Mouse (Mus musculus): ENCODE results near the gene Arcn1.
"Not testable (repeated sequence)": the region's sequence is repeated elsewhere in the genome, so short reads cannot be mapped to it uniquely, and the experiment has no call there.

The Arcn1 gene

DNA sequence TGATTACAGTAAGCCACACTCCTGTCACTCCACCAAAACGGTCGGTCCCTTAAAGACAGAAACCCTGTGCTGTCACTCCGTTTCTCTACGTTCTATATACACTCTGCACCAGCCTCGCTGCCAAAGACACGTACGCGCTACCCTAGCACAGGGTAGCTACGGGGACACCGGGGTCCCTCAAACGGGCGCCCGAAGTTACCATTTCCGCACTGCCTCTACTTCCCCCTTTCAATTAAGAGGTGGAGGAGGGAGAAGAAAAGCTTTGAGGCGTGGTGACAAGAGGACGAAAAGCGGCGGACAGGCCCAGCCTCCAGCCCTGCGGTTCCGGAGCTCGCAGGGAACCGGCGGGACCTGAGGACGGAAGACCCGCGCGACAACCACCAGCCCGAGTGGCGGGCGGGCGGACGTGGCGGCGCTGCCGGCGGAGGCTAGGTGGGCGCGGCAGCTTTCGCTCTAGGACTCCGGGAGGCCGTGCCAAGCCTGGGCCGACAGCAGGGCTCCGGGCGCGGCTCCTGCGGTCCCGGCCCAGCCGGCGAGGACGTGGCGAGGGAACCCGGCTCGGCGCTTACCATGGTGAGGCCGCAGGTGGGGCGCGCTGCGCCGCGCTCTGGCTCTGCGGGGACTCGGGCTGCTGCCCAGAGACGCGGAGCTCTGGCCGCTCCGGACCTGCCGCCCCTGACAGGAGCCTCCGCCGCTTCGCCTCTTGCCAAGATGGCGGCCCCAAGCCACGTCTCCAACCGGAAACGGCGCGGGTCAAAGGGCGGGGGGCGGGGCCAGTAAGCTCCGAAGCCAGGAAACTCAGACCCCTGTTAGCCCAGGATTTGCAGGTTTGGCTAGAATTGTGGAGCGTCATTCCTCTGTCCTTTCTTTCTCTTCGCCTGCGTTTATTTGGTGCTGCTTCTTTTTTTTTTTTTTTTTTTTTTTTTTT is at the start of gene Arcn1, which contains the start of gene Ift46:
Gene Arcn1 (minus strand): TSS at position 745 of the 928 bp plus-strand sequence.
Gene Ift46 (plus strand): TSS at position 808 of the 928 bp plus-strand sequence.
- DNase-seq (ENCODE audit: low read depth): peak; percentile 86

DNA sequence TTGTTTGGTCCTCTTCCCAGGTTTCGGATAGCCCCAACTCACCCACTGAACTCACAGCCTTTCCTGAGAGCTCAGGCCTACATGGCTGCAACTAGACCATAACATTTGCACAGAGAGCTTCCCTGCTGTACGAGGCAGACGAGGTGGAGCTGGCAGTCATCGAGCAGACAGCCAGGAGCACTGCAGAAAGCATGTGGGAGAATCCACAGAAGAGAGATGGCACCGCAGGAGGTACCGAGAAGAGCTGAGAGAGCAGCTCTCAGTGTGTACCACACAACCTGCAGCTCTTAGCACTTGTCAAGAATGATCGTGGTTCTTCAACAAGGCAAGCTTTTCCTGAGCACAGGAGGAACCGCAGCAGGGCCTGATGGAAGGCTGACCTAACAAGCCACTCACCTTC is 46.5 kb upstream of the Arcn1 start:
- no peak for DNase-seq (ENCODE audit: low read depth)

DNA sequence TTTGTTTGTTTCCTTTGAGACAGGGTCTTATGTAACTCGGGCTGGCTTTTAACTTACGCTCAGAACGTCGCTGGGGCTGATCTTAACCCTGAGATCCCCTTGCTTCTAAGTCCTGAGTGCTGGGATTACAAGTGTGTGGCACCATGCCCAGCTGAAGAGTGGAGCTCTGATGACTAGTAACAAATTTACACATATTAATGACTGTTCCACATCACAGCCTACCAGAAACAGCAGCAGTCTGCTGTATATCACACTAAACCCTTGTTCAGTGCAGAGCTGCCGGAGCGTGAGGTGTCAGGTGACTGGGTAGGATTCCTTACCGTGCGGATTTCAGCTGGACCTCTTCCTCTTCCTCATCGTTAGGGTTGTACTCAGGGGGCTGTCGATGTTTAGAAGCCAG is 42.7 kb upstream of the Arcn1 start:
- no peak for DNase-seq (ENCODE audit: low read depth)

DNA sequence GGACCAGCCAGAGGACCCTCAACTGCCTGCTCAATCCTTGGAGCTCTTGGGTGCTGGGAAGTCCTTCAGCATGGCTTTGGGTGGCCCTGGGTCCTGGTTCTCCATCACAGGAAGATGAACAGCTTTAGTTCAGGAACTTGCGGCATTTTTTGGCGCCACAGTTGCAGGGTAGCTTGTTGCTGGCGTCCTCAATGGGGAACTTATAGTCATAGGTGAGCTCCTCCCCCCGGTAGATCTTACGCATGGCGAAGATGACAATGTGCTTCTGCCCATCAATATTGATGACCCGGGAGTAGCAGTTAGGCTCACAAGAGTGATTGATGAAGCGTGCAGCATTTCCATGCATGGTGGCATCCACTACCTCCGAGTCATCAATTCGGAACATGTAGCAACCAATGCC is 40.1 kb upstream of the Arcn1 start:
- no peak for DNase-seq (ENCODE audit: low read depth)

DNA sequence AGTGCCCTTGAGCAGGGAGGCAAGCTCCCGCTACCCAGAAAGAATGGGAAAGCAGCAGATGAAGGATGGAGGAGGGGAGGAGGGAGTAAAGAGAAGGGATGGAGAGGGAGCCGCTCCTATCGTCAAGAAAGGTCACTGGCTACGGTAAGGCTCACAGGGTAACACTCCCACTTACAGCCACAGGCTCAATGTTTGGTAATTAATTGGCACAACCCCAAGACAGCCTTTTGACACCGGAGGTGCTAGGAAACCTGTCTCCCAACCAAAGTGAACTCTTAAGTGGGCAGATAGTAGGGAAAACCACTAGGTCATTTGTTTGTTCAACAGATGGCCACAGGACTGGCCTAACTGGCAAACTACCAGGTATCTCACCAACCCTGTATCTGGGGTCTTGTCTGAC is 39.5 kb upstream of the Arcn1 start:
- DNase-seq (ENCODE audit: low read depth): no peak

DNA sequence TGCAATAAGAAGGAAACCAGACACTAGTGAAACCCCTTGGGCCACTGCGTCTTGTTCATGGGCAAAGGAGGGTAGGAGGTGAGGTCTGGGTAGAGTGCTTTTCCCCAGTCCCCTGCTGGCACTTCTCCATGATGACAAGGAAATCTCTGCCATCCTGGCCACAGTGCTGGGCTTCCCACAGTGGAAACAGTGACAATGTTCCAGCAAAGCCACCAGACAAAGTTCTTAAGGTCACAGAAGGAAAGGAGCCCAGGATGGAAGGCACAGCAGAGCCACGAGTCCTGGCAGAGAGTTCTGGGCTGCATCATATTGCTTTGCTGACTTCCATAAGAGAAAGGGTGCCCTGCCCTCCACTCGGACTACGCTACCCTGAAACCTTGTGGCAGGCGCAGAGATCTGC is 37.9 kb upstream of the Arcn1 start:
- DNase-seq (ENCODE audit: low read depth): no peak

DNA sequence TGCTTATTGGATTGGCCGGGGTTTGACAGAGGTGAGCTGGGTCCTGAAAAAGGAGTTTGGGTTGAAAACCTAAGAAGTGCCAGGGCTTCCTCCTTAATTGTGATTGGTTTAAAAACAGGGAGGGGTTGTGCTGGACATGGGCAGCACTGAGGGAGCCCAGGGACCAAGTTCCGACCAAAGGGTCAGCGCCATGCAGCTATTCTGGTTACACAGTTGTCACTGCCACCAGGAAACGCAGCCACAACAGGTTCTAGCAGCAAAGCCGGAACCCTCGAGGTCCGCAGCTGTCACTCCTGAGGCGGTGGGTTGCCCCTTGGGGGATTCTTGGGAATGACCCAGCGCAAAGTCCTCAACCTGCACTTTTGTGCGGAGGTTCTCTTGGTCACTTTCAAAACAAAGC is 37.0 kb upstream of the Arcn1 start:
- no peak for DNase-seq (ENCODE audit: low read depth)

DNA sequence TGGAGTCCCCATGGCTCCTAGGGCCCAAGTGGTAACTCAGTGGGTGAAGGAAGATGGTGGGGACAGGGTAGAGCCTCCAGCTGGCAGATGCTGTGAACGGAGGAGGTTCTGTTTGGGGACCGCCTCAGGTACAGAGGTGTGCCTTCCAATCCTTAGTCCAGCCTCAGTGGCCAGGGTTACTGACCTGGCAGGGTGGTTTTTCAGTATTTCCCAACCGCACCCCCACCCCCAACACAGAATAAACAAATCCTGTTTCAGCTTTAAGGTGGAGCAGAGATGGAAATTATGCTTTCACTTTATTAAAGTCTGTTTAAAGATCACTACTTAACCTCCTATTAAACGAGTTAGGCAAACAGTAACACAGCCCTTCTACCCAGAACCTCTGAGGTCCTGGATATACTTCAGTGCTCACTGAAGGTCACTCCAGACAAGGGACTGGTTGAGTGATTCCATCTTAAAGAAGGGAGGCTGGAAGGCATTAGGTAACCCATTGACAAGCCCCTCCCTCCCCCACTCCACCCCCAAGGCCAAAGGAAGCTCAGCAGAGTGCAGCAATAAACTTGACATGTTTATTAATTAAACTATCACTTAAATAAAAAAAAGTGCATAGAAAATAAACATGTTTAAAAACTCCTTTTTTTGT is 35.3 kb upstream of the Arcn1 start, which contains the start of gene Ttc36:
Gene Ttc36 (minus strand): TSS at position 265 of the 643 bp plus-strand sequence.
- no peak for DNase-seq (ENCODE audit: low read depth)

DNA sequence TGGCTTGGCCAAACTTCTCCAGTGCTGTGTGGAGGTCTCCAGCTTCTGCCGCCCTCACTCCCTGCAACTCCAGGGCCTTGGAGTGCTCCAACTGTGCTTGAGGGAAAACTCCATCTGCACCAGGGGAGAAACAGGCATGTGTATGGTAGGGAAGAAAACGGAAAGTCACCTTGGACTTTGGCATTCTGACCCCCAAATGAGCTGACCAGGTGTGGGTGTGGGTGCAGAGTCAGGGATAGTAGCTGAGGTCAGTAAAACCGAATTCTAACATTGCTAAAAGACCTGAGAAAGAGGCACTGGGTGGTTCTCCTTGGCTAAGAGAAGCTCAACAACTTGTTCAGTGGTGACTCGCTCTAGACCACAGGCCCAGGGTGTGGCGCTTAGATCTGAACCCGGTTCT is 34.0 kb upstream of the Arcn1 start:
- no peak for DNase-seq (ENCODE audit: low read depth)

DNA sequence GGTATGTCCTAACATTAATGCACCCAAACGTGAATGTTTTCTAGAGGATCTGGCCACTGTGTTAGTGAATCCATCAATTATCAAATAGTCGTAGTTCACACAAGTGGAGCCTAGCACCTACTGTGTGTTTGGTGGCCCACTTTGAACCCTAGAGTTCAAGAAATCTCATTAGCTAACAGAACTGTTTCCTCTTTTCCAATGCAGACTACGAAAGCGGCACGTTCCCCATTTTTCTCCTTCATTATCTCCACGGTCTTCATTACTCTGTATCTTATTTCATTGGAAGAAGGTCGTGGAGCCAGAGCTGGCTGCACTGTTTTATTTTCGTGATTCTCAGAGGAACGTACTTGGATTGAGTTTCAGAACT is 32.3 kb upstream of the Arcn1 start:
- no peak for DNase-seq (ENCODE audit: low read depth)

DNA sequence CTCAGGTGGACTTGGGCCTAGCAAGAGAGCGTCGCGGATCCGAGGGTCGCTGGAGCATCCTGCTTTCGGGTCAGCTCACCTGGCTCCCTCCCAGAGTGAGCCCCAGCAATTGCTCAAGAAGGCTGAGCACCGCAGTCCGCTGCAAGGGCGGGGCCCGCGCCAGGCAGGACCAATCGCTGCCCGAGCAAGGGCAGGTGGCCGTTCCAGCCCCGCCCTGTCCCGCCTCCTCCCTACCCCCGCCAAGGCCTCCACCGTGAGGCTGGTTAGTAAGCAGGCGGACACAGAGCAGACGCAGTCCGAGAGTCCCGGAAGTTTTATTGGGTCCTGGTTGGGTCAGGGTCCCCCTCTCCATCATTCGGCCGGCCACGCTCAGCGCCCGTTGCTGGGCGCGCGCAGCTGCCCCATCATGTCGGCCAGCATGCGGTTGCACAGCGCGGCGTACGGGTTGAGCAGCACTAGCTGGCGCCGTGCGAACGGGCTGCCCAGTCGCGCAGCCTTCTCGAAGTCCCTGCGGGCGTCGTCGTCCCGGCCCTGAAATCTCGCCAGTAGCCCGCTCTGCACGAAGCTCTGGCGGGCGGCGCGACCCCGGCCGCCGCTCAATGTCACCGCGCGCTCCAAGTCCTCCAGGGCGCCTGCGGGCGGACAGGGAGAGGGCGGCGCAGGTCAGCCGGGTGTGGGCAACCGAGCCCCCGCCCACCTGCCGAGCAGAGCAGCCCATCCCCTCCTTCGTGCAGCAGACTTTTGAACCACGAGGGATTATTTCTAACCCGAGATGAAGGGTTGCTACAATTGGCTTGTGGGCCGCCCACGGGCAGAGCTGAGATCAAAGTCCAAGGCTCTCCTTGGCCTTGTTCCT is 31.7 kb upstream of the Arcn1 start, which contains the start of gene Tmem25:
Gene Tmem25 (minus strand): TSS at position 206 of the 856 bp plus-strand sequence.
- DNase-seq (ENCODE audit: low read depth): peak; percentile 58

DNA sequence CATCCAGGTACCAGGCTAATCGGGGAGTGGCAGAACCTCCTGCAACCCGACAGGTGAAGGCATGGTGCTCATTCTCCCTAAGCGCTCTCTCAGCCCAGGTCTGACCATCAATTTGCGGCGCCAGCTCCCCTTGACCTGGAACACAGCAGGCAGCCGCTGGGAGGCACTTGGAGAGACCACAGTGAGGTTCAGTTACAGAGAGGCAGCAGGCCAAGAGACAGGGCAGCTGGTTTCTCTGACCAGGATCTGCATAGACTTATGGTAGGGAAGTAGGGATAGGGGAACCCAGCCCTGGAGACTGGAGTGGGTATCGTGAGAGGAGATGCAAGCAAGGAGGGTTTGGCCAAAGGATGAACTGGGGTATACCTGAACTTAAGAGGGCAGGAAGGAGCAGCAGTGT is 30.7 kb upstream of the Arcn1 start:
- DNase-seq (ENCODE audit: low read depth): no peak

DNA sequence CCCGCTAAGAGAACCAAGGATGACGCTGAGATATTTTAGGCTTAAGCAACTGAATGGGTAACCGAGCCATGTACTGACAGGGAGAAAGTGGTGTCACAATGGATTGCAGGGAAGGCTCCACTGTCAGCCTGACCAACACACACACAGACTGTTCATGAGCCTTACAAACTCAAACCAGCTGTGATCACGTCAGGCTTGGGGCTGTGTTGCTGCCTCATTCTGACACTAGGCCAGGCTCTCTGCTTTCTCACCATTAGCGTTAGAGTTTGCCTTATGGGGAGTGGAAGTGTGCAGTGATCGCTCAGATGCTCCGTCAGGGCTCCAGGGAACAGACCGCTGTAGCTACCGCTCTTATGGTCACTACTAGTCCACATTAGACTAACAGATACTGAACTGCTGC is 25.2 kb upstream of the Arcn1 start:
- no peak for DNase-seq (ENCODE audit: low read depth)

DNA sequence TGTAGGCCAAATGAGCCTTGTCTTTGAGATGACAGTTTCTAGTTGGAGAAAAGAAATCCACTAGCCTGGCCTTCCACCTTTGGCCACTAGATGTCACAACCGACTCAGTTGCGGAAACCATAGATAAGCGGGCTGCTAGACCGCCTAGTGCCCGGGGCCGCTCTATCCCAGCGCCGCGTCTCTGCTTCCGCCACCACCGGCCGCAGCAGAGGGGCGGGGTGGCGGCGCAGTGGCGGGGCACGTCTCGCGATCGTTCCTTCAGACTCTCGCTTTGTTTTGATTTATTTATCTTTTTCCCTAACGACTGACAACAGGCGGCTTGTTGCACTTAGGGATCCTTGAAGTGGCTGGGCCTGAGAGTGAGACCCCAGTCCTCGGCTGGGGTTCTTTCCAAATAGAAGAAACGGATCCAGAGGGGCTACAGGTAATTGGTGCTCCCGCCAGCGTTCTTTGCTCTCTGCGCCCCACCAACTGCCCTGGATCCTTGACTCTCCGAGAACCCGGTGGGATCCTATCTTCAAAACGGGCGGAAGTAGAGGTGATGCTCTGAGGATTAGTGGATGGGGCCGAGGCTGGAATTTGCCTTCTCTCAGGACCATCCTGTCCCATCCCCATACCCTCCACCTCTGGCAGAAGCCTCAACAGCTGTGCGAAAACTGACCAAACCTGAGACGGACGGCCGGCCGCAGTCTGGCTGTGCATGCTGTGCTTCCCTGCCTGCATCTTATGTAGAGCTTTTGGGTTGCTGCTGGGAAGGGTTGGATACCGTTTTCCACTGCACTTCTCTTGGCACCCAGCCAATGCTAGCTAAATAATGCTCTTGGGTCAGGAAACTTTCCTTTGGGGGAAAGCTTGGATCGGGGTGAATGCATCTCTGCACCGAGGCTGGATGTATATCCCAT is 5.4 kb upstream of the Arcn1 start:
- peak; percentile 97 for DNase-seq (ENCODE audit: low read depth)

DNA sequence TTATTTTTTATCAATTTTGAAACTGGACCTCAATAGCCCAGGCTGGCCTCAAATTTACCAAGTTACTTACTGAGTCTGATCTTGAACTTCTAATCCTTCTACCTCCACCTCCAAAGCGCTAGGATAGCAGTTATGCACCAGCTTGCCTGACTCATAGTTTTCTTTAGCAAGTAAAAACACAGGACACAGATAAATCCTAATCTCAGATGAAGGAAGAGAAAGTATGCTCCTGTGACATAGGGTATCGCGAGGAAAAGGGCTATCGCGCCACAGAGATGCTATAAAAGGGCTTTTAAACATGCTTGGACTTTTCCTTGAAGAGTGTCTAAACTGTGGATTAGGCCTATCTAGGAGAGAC is 4.7 kb upstream of the Arcn1 start:
- DNase-seq (ENCODE audit: low read depth): no peak

DNA sequence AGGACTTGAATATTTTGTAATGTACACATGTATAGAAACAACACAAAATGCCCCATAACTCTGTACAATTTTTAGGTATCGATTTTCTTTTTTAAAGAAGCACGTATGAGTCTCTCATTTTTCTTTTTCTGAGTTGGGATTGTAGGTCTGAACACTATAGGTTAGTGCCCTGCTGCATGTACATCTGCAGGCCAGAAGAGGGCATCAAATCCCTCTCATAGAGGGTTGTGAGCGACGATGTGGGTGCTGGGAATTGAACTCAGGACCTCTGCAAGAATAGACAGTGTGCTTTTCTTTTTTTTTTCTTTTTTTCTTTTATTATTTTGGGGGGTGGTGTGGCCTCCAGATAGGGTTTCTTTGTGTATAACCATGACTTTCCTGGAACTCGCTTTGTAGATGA is 3.7 kb upstream of the Arcn1 start:
- DNase-seq (ENCODE audit: low read depth): no peak

DNA sequence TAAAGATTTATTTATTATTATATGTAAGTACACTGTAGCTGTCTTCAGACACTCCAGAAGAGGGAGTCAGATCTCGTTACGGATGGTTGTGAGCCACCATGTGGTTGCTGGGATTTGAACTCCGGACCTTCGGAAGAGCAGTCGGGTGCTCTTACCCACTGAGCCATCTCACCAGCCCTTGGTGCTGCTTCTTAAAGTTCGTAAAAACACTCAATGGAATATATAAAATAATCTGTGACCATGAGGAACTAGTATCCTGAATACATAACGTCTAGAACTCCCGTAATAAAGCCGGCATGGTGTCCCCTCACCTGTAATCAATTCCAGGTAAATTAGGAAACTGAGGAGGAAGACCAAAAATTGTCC is 367 bp upstream of the Arcn1 start:
- not testable (repeated sequence) for DNase-seq (ENCODE audit: low read depth)

DNA sequence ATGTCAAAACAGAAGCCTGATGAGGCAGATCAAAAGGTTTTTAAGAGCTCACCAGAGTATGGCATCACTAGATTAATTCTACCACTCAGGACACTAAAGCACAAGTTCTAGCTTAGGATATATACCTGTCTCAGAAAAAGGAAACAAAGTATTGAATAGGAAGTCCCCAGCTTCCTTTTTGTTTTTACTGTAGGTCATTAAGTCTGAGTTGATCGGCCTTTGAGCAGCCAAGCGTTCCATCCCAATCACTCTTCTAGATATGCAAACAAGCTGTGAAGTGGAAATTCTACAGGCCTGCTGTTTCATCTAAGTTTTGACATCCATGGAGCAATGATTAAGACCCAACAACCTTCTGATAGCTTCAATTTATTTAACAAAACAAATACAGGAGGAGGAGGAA is 6.8 kb downstream of the Arcn1 start:
- no peak for DNase-seq (ENCODE audit: low read depth)

DNA sequence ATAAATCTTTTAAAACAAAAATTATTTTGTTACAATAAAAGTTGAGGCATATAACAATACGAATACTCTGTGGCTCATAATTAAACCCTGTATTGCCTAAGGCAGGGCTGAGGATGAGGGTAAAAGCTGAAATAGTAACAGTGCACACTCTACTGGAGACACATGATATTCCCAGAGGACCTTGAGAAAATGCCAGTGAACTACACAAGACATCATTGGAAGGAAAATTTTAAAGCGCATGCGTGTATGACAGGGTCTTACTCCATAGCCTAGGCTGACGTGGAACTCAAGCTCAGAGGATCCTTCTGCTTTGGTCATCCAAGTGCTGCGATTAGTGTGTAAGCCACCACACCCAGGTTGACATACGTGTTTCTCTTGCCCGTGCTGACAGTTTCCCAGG is 19.2 kb downstream of the Arcn1 start:
- no peak for DNase-seq (ENCODE audit: low read depth)

DNA sequence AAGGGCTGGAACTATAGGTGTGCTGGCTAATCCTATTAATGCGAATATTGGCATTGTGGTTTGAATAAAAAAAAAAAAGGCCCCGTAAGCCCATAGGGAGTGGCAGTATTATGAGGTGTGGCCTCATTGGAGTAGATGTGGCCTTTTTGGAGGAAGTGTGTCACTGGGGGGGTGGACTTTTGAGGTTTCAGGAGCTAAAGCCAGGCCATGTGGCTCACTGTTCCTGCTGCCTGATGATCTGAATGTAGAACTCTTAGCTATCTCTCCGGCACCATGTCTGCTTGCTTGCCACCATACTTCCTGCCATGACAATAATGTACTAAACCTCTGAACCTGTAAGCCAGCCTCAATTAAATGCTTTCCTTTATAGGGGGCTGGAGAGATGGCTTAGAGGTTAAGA is 20.3 kb downstream of the Arcn1 start:
- DNase-seq (ENCODE audit: low read depth): no peak

DNA sequence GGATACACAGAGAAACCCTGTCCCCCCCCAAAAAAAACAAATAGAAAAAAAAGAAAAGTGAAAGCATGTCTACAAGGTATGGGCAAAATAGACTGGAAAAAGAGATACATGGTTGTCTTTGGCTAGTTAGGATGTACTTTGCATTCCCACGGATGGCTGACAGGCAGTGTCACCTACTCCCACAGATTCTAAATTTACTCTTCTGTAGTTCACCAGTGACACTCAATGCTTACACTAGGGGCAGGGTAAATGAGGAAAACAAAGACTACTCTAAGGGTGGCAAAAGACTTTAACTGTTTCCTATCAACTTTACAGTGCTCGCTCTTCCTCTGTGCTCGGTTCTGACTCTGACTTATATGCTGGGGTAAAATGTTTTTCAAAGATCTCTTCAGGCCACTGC is 21.0 kb downstream of the Arcn1 start:
- no peak for DNase-seq (ENCODE audit: low read depth)

DNA sequence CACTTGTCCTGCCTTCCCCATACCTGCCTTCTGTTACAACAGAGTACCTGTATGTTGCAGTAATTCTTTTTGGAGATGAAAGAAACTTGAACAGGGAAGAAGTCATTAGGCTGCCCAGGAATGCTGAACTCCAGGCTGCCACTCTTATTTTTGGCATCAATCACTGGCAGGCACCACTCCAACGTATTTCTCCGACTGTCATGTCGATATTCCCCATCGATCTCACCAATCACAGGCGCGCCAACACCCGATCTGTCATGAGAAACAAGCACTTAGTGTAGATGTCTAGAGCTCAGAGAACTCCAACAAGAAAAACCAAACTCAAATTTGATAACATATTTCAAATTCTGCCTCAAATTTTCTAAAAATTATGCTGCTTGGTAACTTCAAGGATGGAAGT is 22.3 kb downstream of the Arcn1 start:
- no peak for DNase-seq (ENCODE audit: low read depth)

All from c-Kit-positive CD71-positive TER-119-negative erythroid progenitor cells, embryonic 14.5 days (primary cell).